Mouse (Mus musculus) lung, embryonic 15.5 days (tissue): Measurements from ENCODE around the gene Chadl. TPM values are rescaled to one million over a fixed set of nuclear protein-coding genes. Genes with fewer than 3 reads are reported as not detected.
"Not testable (repeated sequence)": the region's sequence is repeated elsewhere in the genome, so short reads cannot be mapped to it uniquely, and the experiment has no call there.

Experiments used
- ATAC-seq: fragments of 200-750 bp; cut with Nextera tagmentation; 2 replicates; pipeline ENCODE4 v1.8.0; 2017; ENCODE audit warnings: moderate number of reproducible peaks, borderline replicate concordance; ENCODE audit not compliant: low FRiP score, low TSS enrichment; ENCODE audit errors: extremely low read depth
- H3K27ac ChIP-seq: fragments of 300-500 bp; sonication (generic); 2 replicates; pipeline ENCODE4 v1.5.1; 2015; ENCODE audit warnings: moderate library complexity, mild to moderate bottlenecking, inconsistent platforms
- H3K27me3 ChIP-seq: fragments of 300-500 bp; sonication (generic); 2 replicates; pipeline ENCODE4 v1.6.1; 2015; ENCODE audit warnings: inconsistent platforms
- H3K36me3 ChIP-seq: fragments of 300-500 bp; sonication (generic); 2 replicates; pipeline ENCODE4 v1.6.1; 2015; ENCODE audit warnings: inconsistent platforms
- H3K4me1 ChIP-seq: fragments of 300-500 bp; sonication (generic); 2 replicates; pipeline ENCODE4 v1.6.1; 2015; ENCODE audit warnings: inconsistent platforms
- H3K4me2 ChIP-seq: fragments of 300-500 bp; sonication (generic); 2 replicates; pipeline ENCODE4 v1.6.1; 2015; ENCODE audit warnings: inconsistent platforms, mild to moderate bottlenecking, moderate library complexity
- H3K4me3 ChIP-seq: fragments of 300-500 bp; sonication (generic); 2 replicates; pipeline ENCODE4 v1.5.1; 2015; ENCODE audit warnings: mild to moderate bottlenecking, inconsistent platforms
- H3K9ac ChIP-seq: fragments of 300-500 bp; sonication (generic); 2 replicates; pipeline ENCODE4 v1.6.1; 2015; ENCODE audit warnings: inconsistent platforms
- H3K9me3 ChIP-seq: fragments of 300-500 bp; sonication (generic); 2 replicates; pipeline ENCODE4 v1.6.1; 2016; ENCODE audit warnings: inconsistent platforms
- WGBS: fragments of 180-500 bp; shearing (Covaris S2); methylation state at CpG from one replicate; pipeline ENCODE4 v1.1.7; 2015; 5-methylcytosine and 5-hydroxymethylcytosine counted together
- polyA plus RNA-seq: library from polyadenylated mRNA; unstranded; fragments of >200 nt; fragmentation: Nextera tagmentation; extraction: Ambion mirVana; gene quantifications from 2 replicates; pipeline ENCODE4 v1.2.1, GENCODE M21; 2015

Chadl gene
- polyA plus RNA-seq, 1 experiment from 2014 or later: 5.8 TPM

GRCm38 (mm10) chr15:81722361-81722760 lies 25.3 kb upstream of the Chadl start:
- Histone ChIP-seq H3K36me3 (peaks cover 77% of the 10 kb centered on the region), H3K4me3 (no peak overlapping the region), H3K9me3 (no peaks in the 10 kb centered on the region), H3K27me3 (no peaks in the 10 kb centered on the region), H3K27ac (no peak overlapping the region), H3K9ac (no peak overlapping the region), H3K4me1 (0 out of 2 replicates have a peak, but pooled peaks cover under 1% of the 10 kb centered on the region), H3K4me2 (no peak overlapping the region)
- 93% methylated on average over 5 of the region's 5 CpGs for WGBS
- ATAC-seq: no peak

- Histone ChIP-seq H3K36me3 (peaks cover 93% of the 10 kb centered on the region), H3K4me3 (no peak overlapping the region), H3K4me1 (no peaks in the 10 kb centered on the region), H3K9me3 (no peaks in the 10 kb centered on the region), H3K4me2 (no peak overlapping the region), H3K27ac (no peak overlapping the region), H3K27me3 (no peaks in the 10 kb centered on the region), H3K9ac (no peak overlapping the region)
- 91% methylated on average over 6 of the region's 6 CpGs for WGBS
- ATAC-seq: no peak
Observed at GRCm38 (mm10) chr15:81719139-81719531, 22.0 kb upstream of the Chadl start.

GRCm38 (mm10) chr15:81718336-81719138 lies 21.4 kb upstream of the Chadl start:
- 86% methylated on average over 9 of the region's 9 CpGs for WGBS
- no peak overlapping the region for H3K4me2 ChIP-seq
- H3K9ac ChIP-seq: no peak overlapping the region
- no peak overlapping the region for H3K27ac ChIP-seq
- peaks cover 92% of the 10 kb centered on the region for H3K36me3 ChIP-seq
- H3K4me1 ChIP-seq: no peaks in the 10 kb centered on the region
- ATAC-seq: no peak
- no peaks in the 10 kb centered on the region for H3K9me3 ChIP-seq
- no peak overlapping the region for H3K4me3 ChIP-seq
- H3K27me3 ChIP-seq: no peaks in the 10 kb centered on the region

GRCm38 (mm10) chr15:81713742-81714141 lies 16.7 kb upstream of the Chadl start:
- H3K4me2 ChIP-seq: no peak overlapping the region
- no peaks in the 10 kb centered on the region for H3K9me3 ChIP-seq
- no peaks in the 10 kb centered on the region for H3K4me1 ChIP-seq
- H3K27ac ChIP-seq: no peak overlapping the region
- H3K36me3 ChIP-seq: peaks cover 92% of the 10 kb centered on the region
- no peak overlapping the region for H3K4me3 ChIP-seq
- 74% methylated on average over 6 of the region's 6 CpGs for WGBS
- no peak overlapping the region for H3K9ac ChIP-seq
- no peaks in the 10 kb centered on the region for H3K27me3 ChIP-seq
- no peak for ATAC-seq

GRCm38 (mm10) chr15:81710801-81711200 lies 13.7 kb upstream of the Chadl start:
- Histone ChIP-seq H3K4me1 (no peaks in the 10 kb centered on the region), H3K36me3 (peaks cover 89% of the 10 kb centered on the region), H3K27me3 (no peaks in the 10 kb centered on the region), H3K9ac (no peak overlapping the region), H3K9me3 (no peaks in the 10 kb centered on the region), H3K27ac (no peak overlapping the region), H3K4me2 (no peak overlapping the region), H3K4me3 (no peak overlapping the region)
- WGBS: 82% methylated on average over 4 of the region's 4 CpGs
- no peak for ATAC-seq

- H3K4me3 ChIP-seq: no peak overlapping the region
- no peaks in the 10 kb centered on the region for H3K4me1 ChIP-seq
- WGBS: 91% methylated on average over 1 of the region's 1 CpGs
- H3K4me2 ChIP-seq: no peak overlapping the region
- no peak overlapping the region for H3K9ac ChIP-seq
- ATAC-seq: no peak
- no peak overlapping the region for H3K27ac ChIP-seq
- peaks cover 91% of the 10 kb centered on the region for H3K36me3 ChIP-seq
- H3K27me3 ChIP-seq: no peaks in the 10 kb centered on the region
- H3K9me3 ChIP-seq: no peaks in the 10 kb centered on the region
Observed at GRCm38 (mm10) chr15:81709686-81710085, 12.6 kb upstream of the Chadl start.

GRCm38 (mm10) chr15:81708991-81709390 lies 11.9 kb upstream of the Chadl start:
- ATAC-seq: no peak
- H3K36me3 ChIP-seq: peaks cover 96% of the 10 kb centered on the region
- no peaks in the 10 kb centered on the region for H3K27me3 ChIP-seq
- no peak overlapping the region for H3K9ac ChIP-seq
- no peaks in the 10 kb centered on the region for H3K4me1 ChIP-seq
- WGBS: 92% methylated on average over 11 of the region's 11 CpGs
- H3K4me3 ChIP-seq: no peak overlapping the region
- H3K9me3 ChIP-seq: no peaks in the 10 kb centered on the region
- no peak overlapping the region for H3K4me2 ChIP-seq
- H3K27ac ChIP-seq: no peak overlapping the region

GRCm38 (mm10) chr15:81703094-81703489 lies 6.0 kb upstream of the Chadl start:
- WGBS: 82% methylated on average over 3 of the region's 3 CpGs
- no peak overlapping the region for H3K4me3 ChIP-seq
- H3K4me2 ChIP-seq: no peak overlapping the region
- ATAC-seq: no peak
- H3K9me3 ChIP-seq: no peaks in the 10 kb centered on the region
- H3K4me1 ChIP-seq: no peaks in the 10 kb centered on the region
- no peak overlapping the region for H3K27ac ChIP-seq
- no peaks in the 10 kb centered on the region for H3K27me3 ChIP-seq
- H3K36me3 ChIP-seq: peaks cover 48% of the 10 kb centered on the region
- H3K9ac ChIP-seq: no peak overlapping the region

GRCm38 (mm10) chr15:81702306-81703093 lies 5.4 kb upstream of the Chadl start:
- H3K9ac ChIP-seq: no peak overlapping the region
- H3K27ac ChIP-seq: no peak overlapping the region
- no peak overlapping the region for H3K4me3 ChIP-seq
- ATAC-seq: no peak
- WGBS: 85% methylated on average over 13 of the region's 13 CpGs
- no peaks in the 10 kb centered on the region for H3K9me3 ChIP-seq
- no peak overlapping the region for H3K4me2 ChIP-seq
- H3K27me3 ChIP-seq: no peaks in the 10 kb centered on the region
- H3K36me3 ChIP-seq: peaks cover 42% of the 10 kb centered on the region
- 0 out of 2 replicates have a peak, but pooled peaks cover under 1% of the 10 kb centered on the region for H3K4me1 ChIP-seq

GRCm38 (mm10) chr15:81701350-81701749 lies 4.3 kb upstream of the Chadl start:
- H3K4me3 ChIP-seq, H3K27me3 ChIP-seq, H3K27ac ChIP-seq, ATAC-seq, H3K4me2 ChIP-seq, H3K4me1 ChIP-seq, H3K9ac ChIP-seq, H3K9me3 ChIP-seq: not testable (repeated sequence)
- peaks cover 34% of the 10 kb centered on the region for H3K36me3 ChIP-seq
- 75% methylated on average over 4 of the region's 4 CpGs for WGBS

GRCm38 (mm10) chr15:81700601-81701000 lies 3.5 kb upstream of the Chadl start:
- Histone ChIP-seq H3K4me3 (no peak overlapping the region), H3K9me3 (no peaks in the 10 kb centered on the region), H3K4me2 (no peak overlapping the region), H3K9ac (no peak overlapping the region), H3K27me3 (peaks cover 5% of the 10 kb centered on the region), H3K36me3 (peaks cover 26% of the 10 kb centered on the region), H3K4me1 (0 out of 2 replicates have a peak, but pooled peaks cover 4% of the 10 kb centered on the region), H3K27ac (no peak overlapping the region)
- 58% methylated on average over 8 of the region's 8 CpGs for WGBS
- no peak for ATAC-seq

GRCm38 (mm10) chr15:81700161-81700560 lies 3.1 kb upstream of the Chadl start:
- H3K9me3 ChIP-seq: no peaks in the 10 kb centered on the region
- H3K4me1 ChIP-seq: 0 out of 2 replicates have a peak, but pooled peaks cover 4% of the 10 kb centered on the region
- H3K4me3 ChIP-seq: no peak overlapping the region
- no peak overlapping the region for H3K27ac ChIP-seq
- H3K4me2 ChIP-seq: no peak overlapping the region
- H3K27me3 ChIP-seq: peaks cover 10% of the 10 kb centered on the region
- ATAC-seq: no peak
- peaks cover 22% of the 10 kb centered on the region for H3K36me3 ChIP-seq
- WGBS: 55% methylated on average over 2 of the region's 2 CpGs
- H3K9ac ChIP-seq: no peak overlapping the region
